Mouse (Mus musculus): ENCODE measurements around the gene Crxos. TPM values are rescaled to one million over a fixed set of nuclear protein-coding genes. Genes with fewer than 3 reads are reported as not detected.

Crxos gene
- not detected in 2 replicates for polyA plus RNA-seq (2015; fragmentation: Nextera tagmentation; extraction: Ambion mirVana)

DNA sequence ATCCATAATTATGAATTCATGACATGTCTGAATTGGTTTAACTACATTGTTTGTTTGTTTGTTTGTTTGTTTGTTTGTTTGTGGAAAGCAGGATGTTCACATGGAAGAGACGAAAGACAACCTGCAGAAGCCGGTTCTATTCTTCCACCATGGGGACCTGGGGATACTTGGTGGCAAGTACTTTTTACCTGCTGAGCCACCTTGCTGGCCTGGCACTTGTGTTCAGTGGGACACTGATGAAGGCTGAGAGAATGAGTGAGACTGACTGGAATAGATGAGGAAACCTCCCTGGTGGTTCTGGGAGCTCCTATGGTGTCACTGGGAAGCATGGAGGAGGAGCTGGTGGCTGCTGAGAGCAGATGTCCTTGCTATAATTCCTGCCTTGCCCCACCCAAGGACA, at the start of gene Crxos:
Gene Crxos, plus strand, starts transcription at position 301 of the 400 bp plus-strand sequence.
- Histone ChIP-seq H3K27ac (replicated peaks) (no peak within 1 kb of the TSS), H3K36me3 (no peaks in the 10 kb centered on the region), H3K9ac (replicated peaks) (no peak within 1 kb of the TSS), H3K4me3 (replicated peaks) (no peak within 1 kb of the TSS), H3K4me2 (no peak within 1 kb of the TSS), H3K27me3 (replicated peaks) (no peaks in the 10 kb centered on the region), H3K9me3 (replicated peaks) (no peaks in the 10 kb centered on the region), H3K4me1 (no peaks in the 10 kb centered on the region)
- 95% methylated on average over 2 of the region's 2 CpGs for WGBS
- no peak for ATAC-seq (ENCODE audit: low FRiP score)

DNA sequence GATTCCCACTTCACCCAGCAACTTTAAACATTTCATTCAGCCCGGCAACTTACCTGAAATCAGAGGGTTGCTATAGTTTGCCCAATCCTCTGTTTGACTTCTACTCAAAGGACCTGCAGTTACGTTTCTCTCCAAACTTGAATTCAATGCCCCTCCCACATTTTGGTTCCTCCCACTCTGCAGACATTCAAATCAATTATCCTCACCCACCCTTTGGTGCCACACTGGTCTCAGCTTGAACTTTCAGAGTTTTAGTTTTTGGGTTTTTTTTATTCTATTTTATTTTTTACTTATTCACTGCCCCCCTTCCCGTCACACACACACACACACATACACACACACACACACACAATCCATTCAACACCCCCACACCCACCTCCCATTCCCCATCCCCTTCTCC, 42.8 kb upstream of the Crxos start, which contains the start of gene Obox6:
Gene Obox6, minus strand, starts transcription at position 101 of the 400 bp plus-strand sequence.
- WGBS = 90% methylated on average over 3 of the region's 3 CpGs
- Histone ChIP-seq H3K4me2 (no peak within 1 kb of the TSS), H3K27me3 (replicated peaks) (no peaks in the 10 kb centered on the region), H3K9ac (replicated peaks) (no peak within 1 kb of the TSS), H3K27ac (replicated peaks) (no peak within 1 kb of the TSS), H3K36me3 (no peaks in the 10 kb centered on the region), H3K4me1 (no peaks in the 10 kb centered on the region), H3K9me3 (replicated peaks) (peaks cover 16% of the 10 kb centered on the region), H3K4me3 (replicated peaks) (no peak within 1 kb of the TSS)
- ATAC-seq (ENCODE audit: low FRiP score) = no peak

GRCm38 (mm10) chr7:15859657-15860056, 22.8 kb upstream of the Crxos start:
- no peak overlapping the region for H3K27ac ChIP-seq (replicated peaks)
- H3K4me1 ChIP-seq = no peaks in the 10 kb centered on the region
- H3K4me3 ChIP-seq (replicated peaks) = no peak overlapping the region
- H3K27me3 ChIP-seq (replicated peaks) = no peaks in the 10 kb centered on the region
- H3K9ac ChIP-seq (replicated peaks) = no peak overlapping the region
- H3K9me3 ChIP-seq (replicated peaks) = no peaks in the 10 kb centered on the region
- no peak overlapping the region for H3K4me2 ChIP-seq
- H3K36me3 ChIP-seq = no peaks in the 10 kb centered on the region
- WGBS = 55% methylated on average over 2 of the region's 2 CpGs
- no peak for ATAC-seq (ENCODE audit: low FRiP score)

- 71% methylated on average over 4 of the region's 4 CpGs for WGBS
- ATAC-seq (ENCODE audit: low FRiP score) = no peak
- H3K36me3 ChIP-seq = no peaks in the 10 kb centered on the region
- no peaks in the 10 kb centered on the region for H3K4me1 ChIP-seq
- H3K4me3 ChIP-seq (replicated peaks) = no peak overlapping the region
- no peaks in the 10 kb centered on the region for H3K9me3 ChIP-seq (replicated peaks)
- no peak overlapping the region for H3K4me2 ChIP-seq
- H3K27ac ChIP-seq (replicated peaks) = no peak overlapping the region
- H3K27me3 ChIP-seq (replicated peaks) = no peaks in the 10 kb centered on the region
- no peak overlapping the region for H3K9ac ChIP-seq (replicated peaks)
Observed at GRCm38 (mm10) chr7:15864104-15864503, 18.3 kb upstream of the Crxos start.

DNA sequence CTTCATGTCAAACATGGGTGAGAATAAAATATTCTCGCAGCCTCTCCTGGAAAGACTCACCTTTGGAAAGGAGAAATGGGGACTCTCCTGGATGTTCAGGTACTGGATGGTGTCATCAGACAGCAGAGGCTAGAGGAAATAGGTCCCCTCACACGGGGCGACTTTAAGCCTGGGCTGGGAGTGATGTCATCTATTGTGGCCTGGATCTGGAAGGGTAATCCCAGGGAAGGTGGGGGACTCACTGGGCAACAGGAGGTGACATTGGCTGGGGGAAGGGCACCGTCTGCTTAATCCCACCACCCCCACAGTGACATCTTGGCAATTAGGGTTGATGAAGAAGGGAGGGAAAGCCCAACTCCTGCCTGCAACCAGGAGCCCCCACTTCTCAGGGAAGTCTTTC, 2.7 kb upstream of the Crxos start, which contains the start of gene Crx:
Gene Crx, minus strand, starts transcription at position 213 of the 400 bp plus-strand sequence.
- no peak within 1 kb of the TSS for H3K27ac ChIP-seq (replicated peaks)
- H3K36me3 ChIP-seq = no peaks in the 10 kb centered on the region
- no peak for ATAC-seq (ENCODE audit: low FRiP score)
- 44% methylated on average over 4 of the region's 4 CpGs for WGBS
- no peaks in the 10 kb centered on the region for H3K27me3 ChIP-seq (replicated peaks)
- H3K4me3 ChIP-seq (replicated peaks) = no peak within 1 kb of the TSS
- no peak within 1 kb of the TSS for H3K9ac ChIP-seq (replicated peaks)
- no peaks in the 10 kb centered on the region for H3K4me1 ChIP-seq
- no peaks in the 10 kb centered on the region for H3K9me3 ChIP-seq (replicated peaks)
- no peak within 1 kb of the TSS for H3K4me2 ChIP-seq

- no peaks in the 10 kb centered on the region for H3K9me3 ChIP-seq (replicated peaks)
- no peak overlapping the region for H3K27ac ChIP-seq (replicated peaks)
- no peak overlapping the region for H3K4me3 ChIP-seq (replicated peaks)
- H3K4me1 ChIP-seq = no peaks in the 10 kb centered on the region
- H3K36me3 ChIP-seq = no peaks in the 10 kb centered on the region
- no peaks in the 10 kb centered on the region for H3K27me3 ChIP-seq (replicated peaks)
- H3K9ac ChIP-seq (replicated peaks) = no peak overlapping the region
- no peak for ATAC-seq (ENCODE audit: low FRiP score)
- WGBS = 24% methylated on average over 7 of the region's 7 CpGs
- H3K4me2 ChIP-seq = no peak overlapping the region
Observed at GRCm38 (mm10) chr7:15881388-15881787, 1.0 kb upstream of the Crxos start.

- Histone ChIP-seq H3K4me3 (replicated peaks) (no peak overlapping the region), H3K27ac (replicated peaks) (no peak overlapping the region), H3K9me3 (replicated peaks) (no peaks in the 10 kb centered on the region), H3K27me3 (replicated peaks) (no peaks in the 10 kb centered on the region), H3K36me3 (no peaks in the 10 kb centered on the region), H3K9ac (replicated peaks) (no peak overlapping the region), H3K4me1 (no peaks in the 10 kb centered on the region), H3K4me2 (no peak overlapping the region)
- WGBS = 82% methylated on average over 3 of the region's 3 CpGs
- no peak for ATAC-seq (ENCODE audit: low FRiP score)
Observed at GRCm38 (mm10) chr7:15881831-15882230, 586 bp upstream of the Crxos start.

GRCm38 (mm10) chr7:15884127-15884526, 1.7 kb downstream of the Crxos start:
- Histone ChIP-seq H3K4me1 (no peaks in the 10 kb centered on the region), H3K4me2 (no peak overlapping the region), H3K27me3 (replicated peaks) (no peaks in the 10 kb centered on the region), H3K4me3 (replicated peaks) (no peak overlapping the region), H3K9me3 (replicated peaks) (no peaks in the 10 kb centered on the region), H3K36me3 (no peaks in the 10 kb centered on the region), H3K27ac (replicated peaks) (no peak overlapping the region), H3K9ac (replicated peaks) (no peak overlapping the region)
- ATAC-seq (ENCODE audit: low FRiP score) = no peak
- WGBS = 93% methylated on average over 2 of the region's 2 CpGs

- no peaks in the 10 kb centered on the region for H3K27me3 ChIP-seq (replicated peaks)
- no peak overlapping the region for H3K4me2 ChIP-seq
- no peak overlapping the region for H3K4me3 ChIP-seq (replicated peaks)
- no peak overlapping the region for H3K27ac ChIP-seq (replicated peaks)
- H3K9me3 ChIP-seq (replicated peaks) = no peaks in the 10 kb centered on the region
- H3K4me1 ChIP-seq = no peaks in the 10 kb centered on the region
- 69% methylated on average over 1 of the region's 1 CpGs for WGBS
- H3K9ac ChIP-seq (replicated peaks) = no peak overlapping the region
- H3K36me3 ChIP-seq = no peaks in the 10 kb centered on the region
- no peak for ATAC-seq (ENCODE audit: low FRiP score)
Observed at GRCm38 (mm10) chr7:15894251-15894650, 11.8 kb downstream of the Crxos start.

GRCm38 (mm10) chr7:15901366-15902048, 19.1 kb downstream of the Crxos start:
- no peaks in the 10 kb centered on the region for H3K27me3 ChIP-seq (replicated peaks)
- no peak overlapping the region for H3K4me2 ChIP-seq
- H3K9ac ChIP-seq (replicated peaks) = no peak overlapping the region
- no peaks in the 10 kb centered on the region for H3K9me3 ChIP-seq (replicated peaks)
- H3K4me3 ChIP-seq (replicated peaks) = no peak overlapping the region
- no peaks in the 10 kb centered on the region for H3K36me3 ChIP-seq
- H3K4me1 ChIP-seq = no peaks in the 10 kb centered on the region
- H3K27ac ChIP-seq (replicated peaks) = no peak overlapping the region
- 82% methylated on average over 9 of the region's 9 CpGs for WGBS
- no peak for ATAC-seq (ENCODE audit: low FRiP score)

GRCm38 (mm10) chr7:15905861-15906260, 23.4 kb downstream of the Crxos start:
- no peak overlapping the region for H3K4me2 ChIP-seq
- H3K27ac ChIP-seq (replicated peaks) = no peak overlapping the region
- H3K9me3 ChIP-seq (replicated peaks) = no peaks in the 10 kb centered on the region
- no peaks in the 10 kb centered on the region for H3K4me1 ChIP-seq
- no peaks in the 10 kb centered on the region for H3K36me3 ChIP-seq
- ATAC-seq (ENCODE audit: low FRiP score) = no peak
- H3K27me3 ChIP-seq (replicated peaks) = no peaks in the 10 kb centered on the region
- H3K4me3 ChIP-seq (replicated peaks) = no peak overlapping the region
- 86% methylated on average over 7 of the region's 7 CpGs for WGBS
- H3K9ac ChIP-seq (replicated peaks) = no peak overlapping the region

DNA sequence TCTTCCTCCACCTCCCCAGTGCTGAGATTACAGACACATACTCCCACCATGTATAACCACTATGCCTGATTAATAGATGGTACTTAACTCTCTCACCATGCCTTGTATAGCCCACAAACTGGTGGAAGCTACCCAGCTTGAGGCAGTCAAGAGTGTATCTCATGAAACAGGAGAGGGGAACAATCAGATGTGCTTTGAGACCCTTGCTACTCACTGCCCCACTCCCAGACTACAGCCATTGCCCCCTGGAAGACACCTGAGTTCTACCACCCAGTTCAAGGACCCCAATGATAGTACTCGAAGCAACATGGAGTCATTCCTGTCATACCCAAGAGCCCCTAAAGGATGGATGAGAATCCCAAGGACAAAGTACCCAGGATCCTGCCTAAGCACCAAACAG, 24.2 kb downstream of the Crxos start:
- Histone ChIP-seq H3K27ac (replicated peaks) (no peak overlapping the region), H3K4me1 (no peaks in the 10 kb centered on the region), H3K9ac (replicated peaks) (no peak overlapping the region), H3K36me3 (no peaks in the 10 kb centered on the region), H3K9me3 (replicated peaks) (no peaks in the 10 kb centered on the region), H3K27me3 (replicated peaks) (no peaks in the 10 kb centered on the region), H3K4me3 (replicated peaks) (no peak overlapping the region), H3K4me2 (no peak overlapping the region)
- WGBS = 93% methylated on average over 1 of the region's 1 CpGs
- ATAC-seq (ENCODE audit: low FRiP score) = no peak
